Mouse (Mus musculus) midbrain, embryonic 14.5 days (tissue): ENCODE data around the gene Trim39. TPM values are rescaled to one million over a fixed set of nuclear protein-coding genes. Genes with fewer than 3 reads are reported as not detected.

Experiments
- polyA plus RNA-seq: library from polyadenylated mRNA; unstranded; fragments of >200 nt; fragmentation: Nextera tagmentation; extraction: Ambion mirVana; gene quantifications from 2 replicates; pipeline ENCODE4 v1.2.1, GENCODE M21; 2014

Trim39 gene
- polyA plus RNA-seq, 1 experiment from 2014 or later, result 21.7 TPM

Other genes starting within 250 kb of the Trim39 start
- 4.4 TPM in 2 replicates for gene H2-T23, start 239.4 kb downstream of the Trim39 start, polyA plus RNA-seq
- gene H2-T22, start 229.5 kb downstream of the Trim39 start, polyA plus RNA-seq, result 4.8 and 7.5 TPM in 2 replicates
- gene Gm6034, start 229.3 kb downstream of the Trim39 start, polyA plus RNA-seq, result not detected in 2 replicates
- gene Gm11127, start 213.9 kb downstream of the Trim39 start, polyA plus RNA-seq, result not detected in 2 replicates
- gene Gm19684, start 150.6 kb downstream of the Trim39 start, polyA plus RNA-seq, result not detected in 2 replicates
- gene Gm7030, start 142.8 kb downstream of the Trim39 start, polyA plus RNA-seq, result not detected in 2 replicates
- gene Gm8909, start 103.7 kb downstream of the Trim39 start, polyA plus RNA-seq, result not detected in 2 replicates
- not detected in 2 replicates for gene H2-T3, start 82.0 kb downstream of the Trim39 start, polyA plus RNA-seq
- gene Rpp21, start 14.2 kb downstream of the Trim39 start, polyA plus RNA-seq, result 136 and 164 TPM in 2 replicates
- 0.25 TPM in 1 of 2 replicates, not detected in the other for gene H2-M10.2, start 14.2 kb upstream of the Trim39 start, polyA plus RNA-seq
- not detected in 2 replicates for gene H2-M10.1, start 53.9 kb upstream of the Trim39 start, polyA plus RNA-seq
- not detected in 2 replicates for gene H2-M10.3, start 96.2 kb upstream of the Trim39 start, polyA plus RNA-seq
- gene H2-M10.4, start 190.1 kb upstream of the Trim39 start, polyA plus RNA-seq, result not detected in 2 replicates